Mouse (Mus musculus) midbrain, embryonic 13.5 days (tissue): ENCODE results near the gene Mogat2. TPM values are rescaled to one million over a fixed set of nuclear protein-coding genes. Genes with fewer than 3 reads are reported as not detected.

Experiments used
- ATAC-seq: fragments of 200-750 bp; cut with Nextera tagmentation; 2 replicates; pipeline ENCODE4 v1.8.0; 2017; ENCODE audit warnings: mild to moderate bottlenecking, moderate TSS enrichment, moderate library complexity
- H3K27ac ChIP-seq: fragments of 300-500 bp; sonication (generic); 2 replicates; pipeline ENCODE4 v1.5.1; 2015; ENCODE audit warnings: inconsistent platforms, mild to moderate bottlenecking, moderate library complexity
- H3K27me3 ChIP-seq: fragments of 300-500 bp; sonication (generic); 2 replicates; pipeline ENCODE4 v1.6.1; 2015; ENCODE audit warnings: mild to moderate bottlenecking, inconsistent platforms
- H3K36me3 ChIP-seq: fragments of 300-500 bp; sonication (generic); 2 replicates; pipeline ENCODE4 v1.6.1; 2015; ENCODE audit warnings: mild to moderate bottlenecking, inconsistent platforms
- H3K4me1 ChIP-seq: fragments of 300-500 bp; sonication (generic); replicated peaks from 2 replicates; pipeline ENCODE4 v1.6.1; 2015; ENCODE audit warnings: inconsistent platforms
- H3K4me2 ChIP-seq: fragments of 300-500 bp; sonication (generic); replicated peaks from 2 replicates; pipeline ENCODE4 v1.6.1; 2015; ENCODE audit warnings: moderate library complexity, mild to moderate bottlenecking, inconsistent platforms
- H3K4me3 ChIP-seq: fragments of 300-500 bp; sonication (generic); replicated peaks from 2 replicates; pipeline ENCODE4 v1.5.1; 2015; ENCODE audit warnings: mild to moderate bottlenecking, inconsistent platforms
- H3K9ac ChIP-seq: fragments of 300-500 bp; sonication (generic); replicated peaks from 2 replicates; pipeline ENCODE4 v1.6.1; 2015; ENCODE audit warnings: mild to moderate bottlenecking, inconsistent platforms
- H3K9me3 ChIP-seq: fragments of 300-500 bp; sonication (generic); 2 replicates; pipeline ENCODE4 v1.6.1; 2016; ENCODE audit warnings: mild to moderate bottlenecking, inconsistent platforms
- WGBS: fragments of 180-500 bp; shearing (Covaris S2); methylation state at CpG from one replicate; pipeline ENCODE4 v1.1.7; 2015; 5-methylcytosine and 5-hydroxymethylcytosine counted together
- polyA plus RNA-seq: library from polyadenylated mRNA; unstranded; fragments of >200 nt; fragmentation: Nextera tagmentation; extraction: Ambion mirVana; gene quantifications from 2 replicates; pipeline ENCODE4 v1.2.1, GENCODE M21; 2015

The Mogat2 gene
- polyA plus RNA-seq, 1 experiment from 2014 or later: 3.0 TPM

DNA sequence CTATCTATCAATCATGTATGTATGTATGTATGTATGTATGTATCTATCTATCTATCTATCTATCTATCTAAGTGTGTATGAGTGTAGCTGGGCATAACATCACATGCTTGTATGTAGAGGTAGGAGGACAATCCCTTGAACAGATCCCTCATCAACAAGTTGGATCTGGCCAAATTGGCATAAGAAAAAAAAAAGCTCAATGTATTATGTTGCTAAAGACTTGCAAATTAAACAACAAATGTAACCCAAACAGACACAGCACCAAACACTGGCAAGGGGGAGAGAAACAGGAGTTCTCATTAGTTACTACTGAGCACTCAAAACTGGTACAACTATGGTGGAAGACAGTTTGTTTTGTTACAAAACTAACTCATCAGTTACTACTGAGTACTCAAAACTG lies 26.2 kb upstream of the Mogat2 start:
- peaks cover 14% of the 10 kb centered on the region for H3K27me3 ChIP-seq
- H3K9ac ChIP-seq: no peak overlapping the region
- no peaks in the 10 kb centered on the region for H3K36me3 ChIP-seq
- no peak overlapping the region for H3K4me2 ChIP-seq
- H3K4me1 ChIP-seq: peaks cover 18% of the 10 kb centered on the region
- no peaks in the 10 kb centered on the region for H3K9me3 ChIP-seq
- H3K27ac ChIP-seq: no peak overlapping the region
- no peak for ATAC-seq
- H3K4me3 ChIP-seq: no peak overlapping the region

DNA sequence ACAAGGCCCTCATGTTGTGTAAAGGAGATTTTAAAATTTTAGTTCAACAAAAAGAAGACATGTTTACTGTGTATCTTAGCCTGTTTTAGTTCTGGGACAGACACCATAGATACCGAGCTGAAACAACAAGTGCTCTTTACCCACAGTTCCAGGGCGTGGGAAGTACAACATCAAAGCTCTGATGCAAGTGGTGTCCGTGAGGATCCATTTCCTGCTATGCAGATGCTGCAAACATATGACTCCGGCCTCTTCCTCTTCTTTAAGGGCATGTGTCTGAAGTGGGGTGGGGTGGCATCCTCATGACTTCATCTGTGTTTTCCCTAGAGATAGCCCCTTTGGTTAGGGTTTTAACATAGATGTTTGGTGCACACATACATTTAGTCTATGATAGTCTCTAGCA lies 25.1 kb upstream of the Mogat2 start:
- no peak for ATAC-seq
- 74% methylated on average over 4 of the region's 4 CpGs for WGBS
- H3K4me2 ChIP-seq: no peak overlapping the region
- H3K9ac ChIP-seq: no peak overlapping the region
- H3K27me3 ChIP-seq: peaks cover 14% of the 10 kb centered on the region
- H3K4me3 ChIP-seq: no peak overlapping the region
- no peaks in the 10 kb centered on the region for H3K36me3 ChIP-seq
- H3K9me3 ChIP-seq: no peaks in the 10 kb centered on the region
- peaks cover 10% of the 10 kb centered on the region; the same call in 1 of the 2 replicates for H3K4me1 ChIP-seq
- no peak overlapping the region for H3K27ac ChIP-seq

DNA sequence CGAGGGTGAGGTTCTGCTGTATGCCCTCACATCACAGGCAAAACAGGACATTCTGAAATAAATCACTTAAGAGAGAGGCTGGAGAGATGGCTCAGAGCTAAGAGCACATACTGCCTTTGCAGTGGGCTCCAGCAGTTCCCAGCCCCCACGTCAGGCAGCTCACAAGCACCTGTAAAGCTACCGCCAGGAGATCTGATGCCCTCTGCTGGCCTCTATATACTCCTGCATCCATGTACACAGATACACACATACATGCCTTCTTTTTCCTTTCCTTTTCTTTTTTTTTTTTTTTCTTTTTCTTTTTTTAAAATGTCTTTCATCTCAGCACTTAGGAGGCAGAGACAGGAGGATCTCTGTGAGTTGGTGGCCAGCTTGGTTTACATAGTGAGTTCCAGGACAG lies 23.5 kb upstream of the Mogat2 start:
- Histone ChIP-seq H3K9me3 (no peaks in the 10 kb centered on the region), H3K4me2 (no peak overlapping the region), H3K36me3 (no peaks in the 10 kb centered on the region), H3K4me1 (peaks cover 8% of the 10 kb centered on the region; the same call in 1 of the 2 replicates), H3K9ac (no peak overlapping the region), H3K27ac (no peak overlapping the region), H3K27me3 (peaks cover 14% of the 10 kb centered on the region), H3K4me3 (no peak overlapping the region)
- 44% methylated on average over 3 of the region's 3 CpGs for WGBS
- no peak for ATAC-seq

DNA sequence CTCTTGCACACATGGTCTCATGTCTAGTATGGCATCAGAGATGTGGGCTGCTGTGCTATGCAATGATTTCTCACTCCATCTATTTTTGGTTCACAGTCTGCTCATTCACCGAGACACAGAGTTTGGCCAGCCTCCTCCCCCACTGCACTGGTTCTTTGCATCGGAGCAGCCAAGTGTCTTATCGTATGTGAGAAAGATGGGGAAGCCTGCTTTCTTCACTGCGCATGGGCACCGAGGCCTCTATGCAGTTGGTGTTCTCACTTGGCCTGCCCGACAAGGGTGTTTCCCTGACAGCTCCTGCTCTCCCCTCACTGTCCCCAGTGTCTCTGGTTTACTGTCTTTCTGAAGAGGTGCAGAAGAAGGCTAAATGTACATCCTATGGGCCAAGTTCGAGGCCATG lies 16.6 kb upstream of the Mogat2 start:
- no peaks in the 10 kb centered on the region for H3K4me1 ChIP-seq
- 88% methylated on average over 7 of the region's 7 CpGs for WGBS
- ATAC-seq: no peak

GRCm38 (mm10) chr7:99250386-99250785 lies 12.0 kb upstream of the Mogat2 start:
- no peak overlapping the region for H3K27ac ChIP-seq
- peaks cover 17% of the 10 kb centered on the region for H3K27me3 ChIP-seq
- H3K9me3 ChIP-seq: no peaks in the 10 kb centered on the region
- H3K4me1 ChIP-seq: 0 out of 2 replicates have a peak, but pooled peaks cover 6% of the 10 kb centered on the region
- H3K4me2 ChIP-seq: no peak overlapping the region
- H3K4me3 ChIP-seq: no peak overlapping the region
- H3K9ac ChIP-seq: no peak overlapping the region
- WGBS: 39% methylated on average over 9 of the region's 9 CpGs
- no peak for ATAC-seq
- H3K36me3 ChIP-seq: no peaks in the 10 kb centered on the region

More for the DNA sequence above, 16.6 kb upstream of the Mogat2 start:
- no peaks in the 10 kb centered on the region for H3K36me3 ChIP-seq
- H3K4me2 ChIP-seq: no peak overlapping the region
- no peak overlapping the region for H3K9ac ChIP-seq
- H3K4me3 ChIP-seq: no peak overlapping the region
- H3K9me3 ChIP-seq: no peaks in the 10 kb centered on the region
- H3K27me3 ChIP-seq: peaks cover 7% of the 10 kb centered on the region
- no peak overlapping the region for H3K27ac ChIP-seq

GRCm38 (mm10) chr7:99249582-99249911 lies 11.1 kb upstream of the Mogat2 start:
- Histone ChIP-seq H3K9ac (no peak overlapping the region), H3K4me3 (peak overlapping the region; percentile 44; the same call in 1 of the 2 replicates), H3K27ac (no peak overlapping the region), H3K4me2 (peak overlapping the region; percentile 65), H3K27me3 (peaks cover 17% of the 10 kb centered on the region), H3K4me1 (0 out of 2 replicates have a peak, but pooled peaks cover 6% of the 10 kb centered on the region), H3K9me3 (no peaks in the 10 kb centered on the region), H3K36me3 (no peaks in the 10 kb centered on the region)
- 2% methylated on average over 10 of the region's 10 CpGs for WGBS
- peak; percentile 77 for ATAC-seq

- H3K9me3 ChIP-seq: no peaks in the 10 kb centered on the region
- ATAC-seq: peak; percentile 73
- 0 out of 2 replicates have a peak, but pooled peaks cover 6% of the 10 kb centered on the region for H3K4me1 ChIP-seq
- peak overlapping the region; percentile 44 for H3K4me3 ChIP-seq
- WGBS: 1% methylated on average over 43 of the region's 44 CpGs
- H3K4me2 ChIP-seq: peak overlapping the region; percentile 65
- no peak overlapping the region for H3K27ac ChIP-seq
- peak overlapping the region; percentile 57 for H3K9ac ChIP-seq
- H3K27me3 ChIP-seq: peaks cover 17% of the 10 kb centered on the region
- H3K36me3 ChIP-seq: no peaks in the 10 kb centered on the region
Observed at GRCm38 (mm10) chr7:99248906-99249581, 10.6 kb upstream of the Mogat2 start.

DNA sequence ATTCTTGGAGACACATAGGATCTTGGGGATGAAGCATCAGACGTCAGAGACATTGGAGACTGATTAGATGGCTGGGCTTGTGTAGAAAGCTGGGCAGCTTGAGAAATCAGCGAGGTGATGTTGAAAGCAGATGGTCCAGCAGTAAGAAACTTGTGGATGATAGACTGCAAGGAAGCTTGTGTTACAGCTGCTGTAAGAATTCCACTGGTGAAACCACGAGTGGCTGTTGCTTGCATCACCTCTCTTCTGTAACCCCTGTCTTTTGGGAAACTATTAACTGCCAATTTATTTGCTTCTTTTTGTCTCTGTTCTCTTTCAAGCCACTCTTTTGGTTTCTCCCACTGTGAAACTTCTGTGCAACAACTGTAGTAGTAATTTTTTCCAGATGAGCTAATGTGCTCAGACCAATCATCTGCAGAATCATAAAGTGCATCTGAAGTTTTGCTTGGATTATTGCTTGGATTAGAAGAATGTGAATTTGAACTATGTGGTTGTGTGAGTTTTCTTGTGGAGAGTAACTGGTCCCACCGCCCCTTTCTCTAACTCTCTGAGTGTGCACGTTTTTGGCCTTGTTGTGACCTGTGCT lies 9.8 kb upstream of the Mogat2 start:
- 0 out of 2 replicates have a peak, but pooled peaks cover 6% of the 10 kb centered on the region for H3K4me1 ChIP-seq
- H3K36me3 ChIP-seq: no peaks in the 10 kb centered on the region
- 45% methylated on average over 5 of the region's 5 CpGs for WGBS
- H3K9me3 ChIP-seq: no peaks in the 10 kb centered on the region
- ATAC-seq: no peak
- H3K9ac ChIP-seq: no peak overlapping the region
- H3K4me2 ChIP-seq: peak overlapping the region; percentile 65; the same call in 1 of the 2 replicates
- no peak overlapping the region for H3K27ac ChIP-seq
- no peak overlapping the region for H3K4me3 ChIP-seq
- H3K27me3 ChIP-seq: peaks cover 17% of the 10 kb centered on the region

- Histone ChIP-seq H3K9me3 (no peaks in the 10 kb centered on the region), H3K4me2 (no peak overlapping the region), H3K36me3 (no peaks in the 10 kb centered on the region), H3K27me3 (peaks cover 29% of the 10 kb centered on the region), H3K4me3 (no peak overlapping the region), H3K9ac (no peak overlapping the region), H3K27ac (no peak overlapping the region), H3K4me1 (peaks cover 15% of the 10 kb centered on the region)
- ATAC-seq: no peak
- 97% methylated on average over 11 of the region's 11 CpGs for WGBS
Observed at GRCm38 (mm10) chr7:99242097-99242496, 3.7 kb upstream of the Mogat2 start.

- Histone ChIP-seq H3K4me1 (peaks cover 16% of the 10 kb centered on the region), H3K4me3 (no peak overlapping the region), H3K36me3 (no peaks in the 10 kb centered on the region), H3K27me3 (peaks cover 29% of the 10 kb centered on the region), H3K4me2 (no peak overlapping the region), H3K9me3 (no peaks in the 10 kb centered on the region), H3K9ac (no peak overlapping the region), H3K27ac (no peak overlapping the region)
- ATAC-seq: no peak
- WGBS: 14% methylated on average over 8 of the region's 8 CpGs
Observed at GRCm38 (mm10) chr7:99236888-99237660, 1.3 kb downstream of the Mogat2 start.

- peaks cover 26% of the 10 kb centered on the region for H3K27me3 ChIP-seq
- no peak overlapping the region for H3K9ac ChIP-seq
- H3K4me2 ChIP-seq: no peak overlapping the region
- no peak overlapping the region for H3K27ac ChIP-seq
- no peaks in the 10 kb centered on the region for H3K9me3 ChIP-seq
- H3K4me1 ChIP-seq: peaks cover 16% of the 10 kb centered on the region
- WGBS: 77% methylated on average over 2 of the region's 2 CpGs
- no peak overlapping the region for H3K4me3 ChIP-seq
- no peaks in the 10 kb centered on the region for H3K36me3 ChIP-seq
- ATAC-seq: no peak
Observed at GRCm38 (mm10) chr7:99235657-99236056, 2.8 kb downstream of the Mogat2 start.

DNA sequence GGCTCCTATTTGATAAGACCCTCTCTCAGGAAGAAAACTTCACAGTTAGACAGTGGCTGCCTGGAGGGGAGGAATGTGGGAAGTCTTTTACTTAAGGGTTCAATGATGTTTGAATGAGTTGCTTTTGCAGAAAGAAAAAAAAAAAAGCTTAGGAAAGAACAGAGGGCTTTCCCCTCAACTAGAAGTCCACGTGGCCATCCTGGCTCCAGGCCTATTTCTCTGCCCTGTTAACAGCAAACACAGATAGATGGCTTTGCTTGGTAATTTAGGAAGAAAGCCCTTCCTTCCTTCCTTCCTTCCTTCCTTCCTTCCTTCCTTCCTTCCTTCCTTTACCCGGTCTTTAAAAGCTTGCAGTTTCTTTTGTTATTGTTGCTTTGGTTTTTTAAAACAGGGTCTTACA lies 3.5 kb downstream of the Mogat2 start:
- H3K9me3 ChIP-seq: no peaks in the 10 kb centered on the region
- WGBS: 50% methylated on average over 2 of the region's 2 CpGs
- no peak for ATAC-seq
- no peak overlapping the region for H3K9ac ChIP-seq
- no peaks in the 10 kb centered on the region for H3K36me3 ChIP-seq
- peaks cover 16% of the 10 kb centered on the region for H3K4me1 ChIP-seq
- no peak overlapping the region for H3K4me2 ChIP-seq
- peaks cover 22% of the 10 kb centered on the region for H3K27me3 ChIP-seq
- H3K4me3 ChIP-seq: no peak overlapping the region
- no peak overlapping the region for H3K27ac ChIP-seq
